Mouse (Mus musculus): ENCODE results near the gene Bcl2l11.

GRCm38 (mm10) chr2:128169486-128169885 lies 43.6 kb downstream of the Bcl2l11 start:
- TF ChIP-seq ELF1 (IDR thresholded peaks at IDR 0.05; ENCODE audit: low read depth, low read length), result no peak
- no peak for TF ChIP-seq CTCF (IDR thresholded peaks at IDR 0.05 in 2 of 3, conservative IDR thresholded peaks at IDR 0.05 in 1 of 3; ENCODE audit: control insufficient read depth in 1 of 3, insufficient read depth in 1 of 3, low read depth in 2 of 3, low read length in 3 of 3, poor library complexity in 1 of 3, severe bottlenecking in 1 of 3)
- no peak for TF ChIP-seq CHD2 (IDR thresholded peaks at IDR 0.05; ENCODE audit: low read length)
- no peak for TF ChIP-seq GABPA (IDR thresholded peaks at IDR 0.05; ENCODE audit: low read depth, low read length)
- no peak for TF ChIP-seq UBTF (IDR thresholded peaks at IDR 0.05; ENCODE audit: borderline replicate concordance, insufficient read depth, low read depth, low read length)
- no peak for TF ChIP-seq TBP (IDR thresholded peaks at IDR 0.05; ENCODE audit: low read depth, low read length)
- TF ChIP-seq KAT2A (conservative IDR thresholded peaks at IDR 0.05; ENCODE audit: low read depth, low read length), result no peak
